Mouse (Mus musculus): ENCODE measurements around the gene Olfr1206. TPM values are rescaled to one million over a fixed set of nuclear protein-coding genes. Genes with fewer than 3 reads are reported as not detected.

The Olfr1206 gene
- total RNA-seq (2014; rRNA removed) (not detected in 2 replicates), polyA plus RNA-seq (2015; fragmentation: Nextera tagmentation; extraction: Ambion mirVana) (not detected in 2 replicates)

DNA sequence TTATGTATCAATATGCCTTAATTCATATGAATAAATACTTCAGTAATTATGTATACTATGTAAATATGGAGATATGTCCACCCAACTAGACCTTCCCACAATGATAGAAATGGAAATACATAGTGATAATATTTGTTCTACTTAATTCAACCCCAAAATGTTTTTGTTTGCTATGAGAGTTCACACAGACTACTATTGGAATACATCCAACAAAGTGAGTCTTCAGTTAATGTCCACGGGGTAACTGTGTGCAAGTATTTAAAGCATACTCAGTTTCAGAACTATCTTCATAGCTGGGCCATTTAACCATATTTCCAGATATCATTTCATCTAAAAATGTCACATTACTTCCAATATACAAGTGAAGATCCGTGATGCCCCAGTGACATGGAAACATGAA, at the start of gene Olfr1206:
Olfr1206 (plus strand) TSS at position 301 of the 400 bp plus-strand sequence.
- DNase-seq (ENCODE audit: low spot score) (no peak), ATAC-seq (ENCODE audit: low FRiP score) (no peak)
- Histone ChIP-seq H3K27ac (ENCODE audit: low read depth, low read length) (no peak within 1 kb of the TSS), H3K36me3 (ENCODE audit: insufficient read depth, low read length) (no peaks in the 10 kb centered on the region), H3K9me3 (ENCODE audit: low read length) (no peaks in the 10 kb centered on the region), H3K27me3 (ENCODE audit: insufficient read depth, low read length) (no peaks in the 10 kb centered on the region), H3K9ac (replicated peaks; ENCODE audit: low read length, poor library complexity, severe bottlenecking) (no peak within 1 kb of the TSS), H3K4me3 (ENCODE audit: low read depth, low read length) (no peak within 1 kb of the TSS), H3K4me1 (ENCODE audit: insufficient read depth, low read length) (no peaks in the 10 kb centered on the region), H3K4me2 (ENCODE audit: low read depth, low read length, poor library complexity, severe bottlenecking) (no peak within 1 kb of the TSS)
- TF ChIP-seq CTCF (IDR thresholded peaks at IDR 0.05): no peak
- 80% methylated on average over 2 of the region's 2 CpGs for WGBS

DNA sequence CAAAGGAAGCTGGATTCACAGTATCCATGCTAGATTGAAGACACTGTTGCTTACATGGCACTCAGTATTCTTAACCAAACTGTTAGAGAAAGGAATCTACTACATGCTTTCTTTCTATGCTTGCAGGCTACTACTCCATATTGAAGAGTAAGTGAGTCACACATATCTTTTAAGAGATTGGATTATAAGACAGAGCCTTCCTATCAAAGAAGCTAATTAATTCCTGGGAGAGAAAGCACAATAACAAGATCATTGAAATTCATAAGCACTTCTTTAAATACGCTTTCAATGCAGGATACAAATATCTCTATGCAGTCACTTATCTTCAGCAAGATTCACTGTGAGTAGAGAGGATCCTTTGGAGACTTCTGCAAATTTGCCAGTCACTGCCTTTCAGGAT, 48.8 kb upstream of the Olfr1206 start, which contains the start of gene Olfr1202:
Olfr1202 (plus strand) TSS at position 301 of the 400 bp plus-strand sequence.
- H3K9ac ChIP-seq (replicated peaks; ENCODE audit: low read length, poor library complexity, severe bottlenecking): no peak within 1 kb of the TSS
- H3K27me3 ChIP-seq (ENCODE audit: insufficient read depth, low read length): no peaks in the 10 kb centered on the region
- H3K4me3 ChIP-seq (ENCODE audit: low read depth, low read length): no peak within 1 kb of the TSS
- TF ChIP-seq CTCF (IDR thresholded peaks at IDR 0.05): no peak
- no peaks in the 10 kb centered on the region for H3K9me3 ChIP-seq (ENCODE audit: low read length)
- no peak within 1 kb of the TSS for H3K27ac ChIP-seq (ENCODE audit: low read depth, low read length)
- no peak for DNase-seq (ENCODE audit: low spot score)
- no peaks in the 10 kb centered on the region for H3K4me1 ChIP-seq (ENCODE audit: insufficient read depth, low read length)
- H3K36me3 ChIP-seq (ENCODE audit: insufficient read depth, low read length): no peaks in the 10 kb centered on the region
- WGBS: 73% methylated on average over 1 of the region's 1 CpGs
- no peak within 1 kb of the TSS for H3K4me2 ChIP-seq (ENCODE audit: low read depth, low read length, poor library complexity, severe bottlenecking)
- ATAC-seq (ENCODE audit: low FRiP score): no peak

DNA sequence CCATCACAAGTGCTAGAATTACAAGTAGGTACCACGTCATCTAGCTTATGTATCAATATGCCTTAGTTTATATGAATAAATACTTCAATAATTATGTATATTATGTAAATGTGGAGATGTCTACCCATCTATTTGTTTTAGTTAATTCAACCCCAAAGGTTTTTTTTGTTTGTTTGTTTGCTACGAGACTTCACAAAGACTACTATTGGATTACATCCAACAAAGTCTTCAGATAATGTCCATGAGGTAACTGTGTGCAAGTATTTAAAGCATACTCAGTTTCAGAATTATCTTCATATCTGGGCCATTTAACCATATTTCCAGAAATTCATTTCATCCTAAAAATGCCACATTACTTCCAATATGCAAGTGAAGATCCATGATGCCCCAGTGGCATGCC, 33.6 kb upstream of the Olfr1206 start, which contains the start of gene Olfr1205:
Olfr1205 (plus strand) TSS at position 301 of the 400 bp plus-strand sequence.
- H3K4me3 ChIP-seq (ENCODE audit: low read depth, low read length): no peak within 1 kb of the TSS
- no peak within 1 kb of the TSS for H3K4me2 ChIP-seq (ENCODE audit: low read depth, low read length, poor library complexity, severe bottlenecking)
- H3K9me3 ChIP-seq (ENCODE audit: low read length): no peaks in the 10 kb centered on the region
- no peak for ATAC-seq (ENCODE audit: low FRiP score)
- no peaks in the 10 kb centered on the region for H3K27me3 ChIP-seq (ENCODE audit: insufficient read depth, low read length)
- H3K27ac ChIP-seq (ENCODE audit: low read depth, low read length): no peak within 1 kb of the TSS
- DNase-seq (ENCODE audit: low spot score): no peak
- H3K9ac ChIP-seq (replicated peaks; ENCODE audit: low read length, poor library complexity, severe bottlenecking): no peak within 1 kb of the TSS
- H3K4me1 ChIP-seq (ENCODE audit: insufficient read depth, low read length): no peaks in the 10 kb centered on the region
- WGBS: 90% methylated on average over 2 of the region's 2 CpGs
- H3K36me3 ChIP-seq (ENCODE audit: insufficient read depth, low read length): no peaks in the 10 kb centered on the region
- no peak for TF ChIP-seq CTCF (IDR thresholded peaks at IDR 0.05)

DNA sequence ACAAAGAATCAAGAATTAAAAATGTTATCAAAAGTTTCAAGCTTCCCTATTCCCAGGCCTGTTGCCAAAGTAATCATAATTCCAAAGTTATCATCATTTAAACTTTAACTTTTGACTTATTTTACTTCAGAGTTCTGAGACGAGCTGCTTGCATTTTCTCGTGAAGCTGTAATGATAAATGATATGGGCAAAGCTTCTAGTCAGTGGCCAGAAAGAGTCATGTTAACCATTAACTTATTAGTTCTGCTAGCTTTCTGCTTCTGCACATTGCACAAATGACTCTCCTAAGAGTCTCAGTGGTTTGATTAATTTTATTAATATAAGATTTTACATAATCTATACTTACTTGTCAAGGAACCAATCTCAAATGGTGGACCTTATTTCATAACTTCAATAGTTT, 24.6 kb upstream of the Olfr1206 start:
- Histone ChIP-seq H3K9ac (replicated peaks; ENCODE audit: low read length, poor library complexity, severe bottlenecking) (no peak overlapping the region), H3K4me1 (ENCODE audit: insufficient read depth, low read length) (no peaks in the 10 kb centered on the region), H3K27me3 (ENCODE audit: insufficient read depth, low read length) (no peaks in the 10 kb centered on the region), H3K9me3 (ENCODE audit: low read length) (no peaks in the 10 kb centered on the region), H3K4me3 (ENCODE audit: low read depth, low read length) (no peak overlapping the region), H3K36me3 (ENCODE audit: insufficient read depth, low read length) (no peaks in the 10 kb centered on the region), H3K27ac (ENCODE audit: low read depth, low read length) (no peak overlapping the region), H3K4me2 (ENCODE audit: low read depth, low read length, poor library complexity, severe bottlenecking) (no peak overlapping the region)
- DNase-seq (ENCODE audit: low spot score): no peak
- no peak for ATAC-seq (ENCODE audit: low FRiP score)
- TF ChIP-seq CTCF (IDR thresholded peaks at IDR 0.05): no peak
- 88% methylated on average over 2 of the region's 2 CpGs for WGBS

DNA sequence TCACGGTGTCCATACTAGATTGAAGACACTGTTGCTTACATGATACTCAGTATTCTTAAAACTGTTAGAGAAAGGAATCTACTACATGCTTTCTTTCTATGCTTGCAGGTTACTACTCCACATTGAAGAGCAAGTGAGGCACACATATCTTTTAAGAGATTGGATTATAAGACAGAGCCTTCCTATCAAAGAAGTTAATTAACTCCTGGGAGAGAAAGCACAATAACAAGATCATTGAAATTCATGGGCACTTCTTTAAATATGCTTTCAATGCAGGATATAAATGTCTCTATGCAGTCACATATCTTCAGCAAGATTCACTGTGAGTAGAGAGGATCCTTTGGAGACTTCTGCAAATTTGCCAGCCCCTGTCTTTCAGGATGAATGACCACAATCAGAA, 14.0 kb upstream of the Olfr1206 start, which contains the start of gene Olfr1204:
Olfr1204 (plus strand) TSS at position 301 of the 400 bp plus-strand sequence.
- Histone ChIP-seq H3K4me3 (ENCODE audit: low read depth, low read length) (no peak within 1 kb of the TSS), H3K9ac (replicated peaks; ENCODE audit: low read length, poor library complexity, severe bottlenecking) (no peak within 1 kb of the TSS), H3K36me3 (ENCODE audit: insufficient read depth, low read length) (no peaks in the 10 kb centered on the region), H3K4me1 (ENCODE audit: insufficient read depth, low read length) (no peaks in the 10 kb centered on the region), H3K4me2 (ENCODE audit: low read depth, low read length, poor library complexity, severe bottlenecking) (no peak within 1 kb of the TSS), H3K9me3 (ENCODE audit: low read length) (no peaks in the 10 kb centered on the region), H3K27ac (ENCODE audit: low read depth, low read length) (no peak within 1 kb of the TSS), H3K27me3 (ENCODE audit: insufficient read depth, low read length) (no peaks in the 10 kb centered on the region)
- 91% methylated on average over 1 of the region's 1 CpGs for WGBS
- DNase-seq (ENCODE audit: low spot score): no peak
- no peak for ATAC-seq (ENCODE audit: low FRiP score)
- TF ChIP-seq CTCF (IDR thresholded peaks at IDR 0.05): no peak

DNA sequence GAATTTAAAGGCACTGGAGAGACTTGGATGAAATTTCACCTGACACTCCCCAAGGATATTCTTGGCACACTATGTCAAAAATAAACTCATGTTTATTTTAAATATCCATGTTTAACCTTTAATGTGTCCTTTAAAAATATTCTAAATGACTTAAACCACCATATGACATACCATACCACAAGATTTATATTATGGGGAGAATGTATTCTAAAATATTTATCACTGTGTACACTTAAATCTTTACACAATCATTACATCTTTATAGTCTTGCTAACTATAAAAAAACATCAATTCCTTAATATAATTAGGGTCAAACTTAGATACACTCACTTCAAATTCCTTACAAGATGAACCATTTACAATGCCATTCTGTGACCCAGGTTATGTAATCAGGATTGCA, 39.2 kb downstream of the Olfr1206 start, which contains the start of gene Olfr1208:
Olfr1208 (minus strand) TSS at position 101 of the 400 bp plus-strand sequence.
- no peak for ATAC-seq (ENCODE audit: low FRiP score)
- no peak within 1 kb of the TSS for H3K27ac ChIP-seq (ENCODE audit: low read depth, low read length)
- no peaks in the 10 kb centered on the region for H3K36me3 ChIP-seq (ENCODE audit: insufficient read depth, low read length)
- DNase-seq (ENCODE audit: low spot score): no peak
- no peak within 1 kb of the TSS for H3K9ac ChIP-seq (replicated peaks; ENCODE audit: low read length, poor library complexity, severe bottlenecking)
- no peak within 1 kb of the TSS for H3K4me3 ChIP-seq (ENCODE audit: low read depth, low read length)
- H3K27me3 ChIP-seq (ENCODE audit: insufficient read depth, low read length): no peaks in the 10 kb centered on the region
- no peak within 1 kb of the TSS for H3K4me2 ChIP-seq (ENCODE audit: low read depth, low read length, poor library complexity, severe bottlenecking)
- no peaks in the 10 kb centered on the region for H3K9me3 ChIP-seq (ENCODE audit: low read length)
- no peak for TF ChIP-seq CTCF (IDR thresholded peaks at IDR 0.05)
- no peaks in the 10 kb centered on the region for H3K4me1 ChIP-seq (ENCODE audit: insufficient read depth, low read length)

All from midbrain, postnatal 0 days (tissue).